Mouse (Mus musculus): ENCODE measurements at regions not wholly inside any gene's neighbourhood (a gene's known extent, or its start where the extent isn't known, plus 50 kb on each side); places are given as distances from the start of the nearest gene placed in this dataset.

GRCm38 (mm10) chr4:153082166-153082565 lies 400.4 kb downstream of the Ajap1 start:
- TF ChIP-seq CTCF (IDR thresholded peaks at IDR 0.05; ENCODE audit: control insufficient read depth, insufficient read depth, low read length) (no peak), POLR2A (IDR thresholded peaks at IDR 0.05; ENCODE audit: borderline replicate concordance, control insufficient read depth, low read depth, low read length) (no peak)
